Mouse (Mus musculus) brain, embryonic 14.5 days (tissue): Measurements from ENCODE around the gene Amh.

Source experiments
- CTCF ChIP-seq: fragments of 200-500 bp; IDR thresholded peaks from 2 replicates; pipeline ENCODE4 v1.5.1; 2012; ENCODE audit warnings: inconsistent platforms, mild to moderate bottlenecking, moderate library complexity, borderline replicate concordance; ENCODE audit not compliant: insufficient read depth, insufficient read length; ENCODE audit errors: extremely low read depth
- POLR2A ChIP-seq: fragments of 200-500 bp; IDR thresholded peaks from 2 replicates; pipeline ENCODE4 v1.6.1; 2012; ENCODE audit warnings: mild to moderate bottlenecking, inconsistent platforms, borderline replicate concordance; ENCODE audit not compliant: poor library complexity, insufficient read depth, insufficient read length, severe bottlenecking; ENCODE audit errors: extremely low read depth

DNA sequence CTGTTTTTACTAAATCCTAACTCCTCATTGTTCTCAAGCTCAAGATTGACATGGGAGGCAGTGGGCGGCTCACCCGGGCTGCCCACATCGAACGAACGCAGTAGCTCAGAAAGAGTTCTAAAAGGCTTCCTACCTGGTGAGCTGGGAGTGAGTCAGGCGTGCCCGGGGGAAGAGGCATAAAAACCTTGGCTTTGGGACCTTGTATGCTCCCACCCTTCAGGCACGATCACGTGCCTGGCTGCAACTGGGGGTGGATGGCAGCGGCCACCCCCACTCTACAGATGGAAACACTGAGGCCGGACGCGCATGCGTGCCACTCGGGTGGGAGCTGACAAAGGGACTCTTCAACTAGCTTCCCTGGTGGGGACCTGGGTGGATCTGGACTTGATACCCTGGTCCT lies 37.3 kb downstream of the Amh start:
- TF ChIP-seq CTCF: no peak
- no peak for TF ChIP-seq POLR2A
